Mouse (Mus musculus) cortical plate, adult 2 months (tissue): ENCODE measurements around the gene Fzd10.

Experiments used
- CTCF ChIP-seq: fragments of 200-500 bp; IDR thresholded peaks from 2 replicates; pipeline ENCODE4 v1.5.1; 2011; ENCODE audit warnings: mild to moderate bottlenecking, control low read depth, low read length; ENCODE audit not compliant: insufficient read depth; ENCODE audit errors: extremely low read depth
- POLR2A ChIP-seq: fragments of 200-500 bp; IDR thresholded peaks from 2 replicates; pipeline ENCODE4 v1.6.1; 2011; ENCODE audit warnings: mild to moderate bottlenecking, low read length, control low read depth; ENCODE audit not compliant: insufficient read depth; ENCODE audit errors: extremely low read depth

GRCm38 (mm10) chr5:128570091-128570490 is 30.6 kb upstream of the Fzd10 start:
- TF ChIP-seq POLR2A (no peak), CTCF (no peak)
